Mouse (Mus musculus) spleen, adult 2 months (tissue): ENCODE measurements around the gene Phc2.

ENCODE experiments used
- CTCF ChIP-seq: fragments of 200-500 bp; IDR thresholded peaks from 2 replicates; pipeline ENCODE4 v1.5.1; 2011; ENCODE audit warnings: mild to moderate bottlenecking, inconsistent platforms; ENCODE audit not compliant: insufficient read depth, insufficient read length, insufficient replicate concordance; ENCODE audit errors: extremely low read depth
- POLR2A ChIP-seq: fragments of 200-500 bp; IDR thresholded peaks from 2 replicates; pipeline ENCODE4 v1.6.1; 2011; ENCODE audit warnings: low read depth, low read length, inconsistent platforms

DNA sequence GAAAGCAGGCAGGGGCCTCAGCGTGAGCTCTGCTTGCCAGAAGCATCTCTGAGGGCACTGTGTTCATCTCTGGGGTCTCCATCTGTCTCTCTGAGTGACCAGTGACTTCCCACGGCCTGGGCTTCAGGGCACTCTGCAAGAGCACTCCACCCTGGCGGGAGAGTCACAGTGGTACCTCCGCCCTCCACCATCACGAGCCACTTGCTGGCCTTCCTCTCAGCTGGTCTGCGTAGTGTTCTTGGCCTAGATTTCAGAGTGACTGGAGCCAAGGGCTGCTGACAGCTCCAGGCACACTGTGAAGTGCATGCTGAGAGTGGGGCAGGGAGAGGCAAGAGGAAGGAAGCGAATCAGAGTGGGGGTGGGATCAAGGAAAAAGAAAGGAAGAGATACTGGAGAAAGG lies 69.6 kb downstream of the Phc2 start:
- TF ChIP-seq POLR2A (no peak), CTCF (no peak)
